Mouse (Mus musculus): ENCODE data around the gene Ern1. TPM values are rescaled to one million over a fixed set of nuclear protein-coding genes. Genes with fewer than 3 reads are reported as not detected.

The Ern1 gene
- polyA plus RNA-seq, 1 experiment: 10.8 TPM

- no peak for TF ChIP-seq GATA1 (IDR thresholded peaks at IDR 0.05; ENCODE audit: low read length)
These were observed 2.4 kb upstream of the Ern1 start for GRCm38 (mm10) chr11:106490057-106490456.

DNA sequence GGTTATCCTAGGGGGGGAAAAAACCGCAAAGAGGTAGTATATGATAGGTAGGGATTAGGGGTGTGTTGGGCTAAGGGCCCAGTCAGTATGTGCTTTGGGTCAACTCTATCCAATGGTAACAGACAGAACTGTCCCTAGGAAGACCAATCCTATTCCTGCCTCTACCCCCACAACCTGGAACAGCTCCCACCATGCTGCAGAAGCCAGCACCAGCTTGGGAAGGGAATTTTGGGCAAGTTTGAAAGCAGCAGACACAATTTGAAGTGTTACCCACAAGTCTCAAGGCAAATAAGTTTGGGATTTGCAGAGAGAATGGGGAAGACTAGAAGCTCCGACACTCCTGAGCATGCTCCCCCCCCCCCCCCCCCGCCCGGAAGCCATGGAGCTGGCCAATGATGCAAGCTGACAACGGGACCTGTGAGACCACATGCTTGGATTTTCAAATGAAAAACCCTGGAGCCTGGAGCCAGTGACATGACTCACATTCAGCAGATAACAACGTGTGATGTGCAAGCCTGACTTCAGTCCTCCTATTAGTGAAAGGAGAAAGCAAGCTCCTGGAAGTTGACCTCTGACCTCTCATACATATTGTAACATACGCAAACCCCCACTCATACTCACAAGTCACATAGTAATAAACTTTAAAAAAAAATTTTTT lies 1.5 kb upstream of the Ern1 start:
- TF ChIP-seq GATA1 (IDR thresholded peaks at IDR 0.05; ENCODE audit: low read length): no peak

- no peak for TF ChIP-seq GATA1 (IDR thresholded peaks at IDR 0.05; ENCODE audit: low read length)
These were observed 492 bp upstream of the Ern1 start for GRCm38 (mm10) chr11:106488126-106488561.

DNA sequence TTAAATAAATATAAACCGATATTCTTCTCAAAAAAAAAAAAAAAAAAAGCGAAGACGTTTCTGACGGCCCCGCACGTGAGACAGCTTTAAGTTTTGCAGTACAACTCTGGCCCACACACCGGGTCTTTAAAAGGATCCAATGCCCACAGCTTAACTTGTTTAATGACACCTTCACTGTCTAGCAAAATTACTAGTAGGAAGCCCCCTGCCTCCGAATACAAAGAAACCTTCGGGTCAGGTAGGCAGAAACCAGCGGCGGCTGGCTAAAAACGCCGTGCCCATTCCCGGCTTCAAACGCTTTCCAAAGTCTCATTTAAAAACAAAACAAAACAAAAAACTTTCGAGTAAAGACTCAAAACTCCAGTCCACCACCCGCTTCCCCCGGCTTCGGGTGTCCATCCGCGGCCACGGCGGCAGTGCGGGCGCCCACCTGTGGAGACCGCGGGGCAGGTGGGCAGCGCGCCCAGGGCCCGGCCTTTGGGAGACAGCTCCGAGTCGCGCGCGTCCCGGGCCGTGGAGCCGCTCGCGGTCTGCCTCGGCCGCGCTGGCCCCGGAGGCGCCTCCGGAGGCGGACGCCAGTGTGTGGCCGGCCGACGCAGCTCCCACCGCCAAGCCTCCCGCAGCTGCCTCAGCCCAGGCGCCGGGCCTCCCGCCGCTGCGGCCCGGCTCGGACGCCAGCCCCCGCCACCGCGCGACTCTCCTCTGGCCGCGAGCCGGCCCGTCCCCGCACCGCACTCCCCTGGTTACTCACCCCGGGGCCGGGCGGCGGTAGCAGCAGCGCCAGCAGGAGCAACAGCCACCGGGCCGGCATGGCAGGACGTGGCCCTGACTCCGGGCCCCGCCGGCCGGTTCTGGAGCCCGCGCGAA lies 553 bp downstream of the Ern1 start:
- TF ChIP-seq GATA1 (IDR thresholded peaks at IDR 0.05; ENCODE audit: low read length): no peak

- no peak for TF ChIP-seq GATA1 (IDR thresholded peaks at IDR 0.05; ENCODE audit: low read length)
These were observed 1.4 kb downstream of the Ern1 start for GRCm38 (mm10) chr11:106486042-106486865.

DNA sequence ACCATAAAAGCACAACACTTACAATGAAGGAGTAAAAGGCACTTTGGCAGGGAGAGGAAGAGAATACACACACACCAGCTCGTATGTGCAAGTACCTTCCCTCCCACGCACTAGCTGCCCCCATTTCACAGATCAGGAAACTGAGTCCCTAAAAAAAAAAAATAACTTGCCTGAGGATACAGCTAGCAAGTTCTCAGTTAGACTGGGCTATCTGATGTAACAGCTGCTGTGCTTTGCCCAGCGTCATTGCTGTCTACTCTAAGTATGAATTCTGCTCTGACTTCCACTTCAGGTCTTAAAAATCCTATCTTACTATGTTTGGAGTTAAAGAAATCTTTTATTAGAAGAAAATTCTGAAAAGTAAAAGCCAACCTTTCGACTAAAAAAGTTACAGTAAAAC lies 2.0 kb downstream of the Ern1 start:
- no peak for TF ChIP-seq GATA1 (IDR thresholded peaks at IDR 0.05; ENCODE audit: low read length)

DNA sequence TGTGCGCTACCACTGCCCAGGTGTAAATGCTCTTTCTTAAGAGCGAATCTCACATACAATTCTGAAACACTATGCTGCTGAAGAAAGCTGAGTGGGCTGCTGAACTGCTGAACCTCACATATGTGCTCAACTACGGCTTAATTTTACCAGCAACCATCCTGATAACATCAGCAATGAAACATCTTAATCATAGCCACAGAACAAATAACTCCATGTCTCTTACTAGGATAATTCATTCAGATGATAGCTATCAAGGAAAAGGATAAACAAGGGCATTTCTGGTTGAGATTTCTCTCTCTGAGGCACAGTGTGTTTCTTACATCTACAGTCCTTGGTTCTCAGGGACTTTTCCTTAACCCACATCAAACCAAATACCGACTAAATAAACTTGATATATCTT lies 2.8 kb downstream of the Ern1 start:
- no peak for TF ChIP-seq GATA1 (IDR thresholded peaks at IDR 0.05; ENCODE audit: low read length)

DNA sequence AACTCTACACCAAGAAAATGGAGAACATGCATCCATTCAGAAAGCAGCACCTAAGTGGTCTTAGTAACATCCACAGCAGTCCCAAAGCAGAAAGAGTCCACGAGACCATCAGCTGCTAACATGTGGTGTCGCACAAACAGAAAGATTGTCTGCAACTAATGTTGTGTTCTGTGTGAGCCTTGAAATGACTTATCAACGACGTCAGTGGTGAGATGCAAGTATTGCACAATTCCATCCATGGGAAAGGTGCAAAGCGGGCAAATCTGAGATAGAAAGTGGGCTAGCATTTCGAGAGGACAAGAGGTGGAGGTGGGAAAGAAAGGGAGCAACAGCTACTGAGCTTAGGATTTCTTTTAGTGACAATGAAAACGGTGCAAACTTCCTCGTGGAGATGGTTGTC lies 4.8 kb downstream of the Ern1 start:
- TF ChIP-seq GATA1 (IDR thresholded peaks at IDR 0.05; ENCODE audit: low read length): no peak

GRCm38 (mm10) chr11:106481651-106482050 lies 6.0 kb downstream of the Ern1 start:
- TF ChIP-seq GATA1 (IDR thresholded peaks at IDR 0.05; ENCODE audit: low read length): peak; percentile 69

GRCm38 (mm10) chr11:106480530-106480885 lies 7.1 kb downstream of the Ern1 start:
- no peak for TF ChIP-seq GATA1 (IDR thresholded peaks at IDR 0.05; ENCODE audit: low read length)

DNA sequence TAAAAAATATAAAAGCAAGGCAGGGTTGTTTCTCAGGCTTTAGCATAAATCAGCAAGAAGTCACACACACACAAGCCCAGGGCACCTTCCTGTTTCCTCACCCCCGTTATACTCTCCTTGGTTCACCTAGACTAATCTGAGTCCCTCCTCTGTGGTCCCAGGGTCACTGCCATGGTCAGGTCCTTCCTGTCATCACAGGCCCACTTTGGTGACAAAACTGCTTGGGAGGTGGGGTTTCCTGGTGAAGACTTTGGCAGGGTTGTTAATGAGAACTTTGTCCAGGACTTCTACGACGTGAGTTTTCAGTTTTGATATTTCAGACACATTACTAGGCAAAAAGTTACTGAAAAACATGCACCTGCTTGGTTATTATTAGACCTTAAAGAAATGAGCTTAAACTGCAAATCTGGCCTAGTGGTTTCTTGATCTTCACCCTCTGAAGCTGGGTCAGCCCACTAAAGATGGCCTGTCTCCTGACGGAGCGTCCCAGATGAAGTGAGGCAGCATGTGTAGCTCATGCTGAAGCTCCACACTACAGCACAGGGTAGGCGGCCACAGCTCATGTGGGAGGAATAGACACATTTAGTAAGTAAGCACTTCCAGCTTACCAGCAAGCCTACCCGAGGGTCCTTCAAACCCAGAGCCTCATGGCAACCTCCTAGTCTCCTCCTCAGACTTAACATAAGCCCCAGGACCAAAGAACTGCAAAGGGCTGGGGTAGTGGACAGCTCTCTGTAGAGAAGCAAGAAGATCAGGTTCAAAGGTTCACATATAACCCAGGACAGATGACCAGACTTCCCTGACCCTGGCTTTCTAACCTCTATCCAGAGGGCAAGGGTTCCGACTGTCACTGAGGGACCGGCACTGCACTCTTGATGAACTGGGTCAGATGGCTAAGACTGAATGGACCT lies 7.8 kb downstream of the Ern1 start:
- TF ChIP-seq GATA1 (IDR thresholded peaks at IDR 0.05; ENCODE audit: low read length): no peak

DNA sequence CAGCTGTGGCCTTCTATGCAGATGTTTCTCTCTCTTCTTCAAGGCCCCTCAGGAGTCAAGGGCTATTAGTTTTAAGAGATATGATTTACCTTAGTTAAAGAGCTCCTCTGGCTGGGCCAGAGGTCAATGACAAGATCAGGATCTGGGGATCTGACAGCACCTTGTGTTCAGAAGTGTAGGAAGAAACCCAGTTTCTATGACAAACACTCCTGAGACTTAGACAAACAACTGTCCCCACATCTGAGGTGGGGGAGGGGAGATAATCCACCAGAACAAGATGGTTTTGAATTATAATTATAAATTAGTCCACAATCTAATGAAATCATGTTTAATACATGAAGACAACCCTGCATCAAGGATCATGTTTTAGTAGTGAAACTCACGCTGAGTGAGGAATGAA lies 8.9 kb downstream of the Ern1 start:
- no peak for TF ChIP-seq GATA1 (IDR thresholded peaks at IDR 0.05; ENCODE audit: low read length)

DNA sequence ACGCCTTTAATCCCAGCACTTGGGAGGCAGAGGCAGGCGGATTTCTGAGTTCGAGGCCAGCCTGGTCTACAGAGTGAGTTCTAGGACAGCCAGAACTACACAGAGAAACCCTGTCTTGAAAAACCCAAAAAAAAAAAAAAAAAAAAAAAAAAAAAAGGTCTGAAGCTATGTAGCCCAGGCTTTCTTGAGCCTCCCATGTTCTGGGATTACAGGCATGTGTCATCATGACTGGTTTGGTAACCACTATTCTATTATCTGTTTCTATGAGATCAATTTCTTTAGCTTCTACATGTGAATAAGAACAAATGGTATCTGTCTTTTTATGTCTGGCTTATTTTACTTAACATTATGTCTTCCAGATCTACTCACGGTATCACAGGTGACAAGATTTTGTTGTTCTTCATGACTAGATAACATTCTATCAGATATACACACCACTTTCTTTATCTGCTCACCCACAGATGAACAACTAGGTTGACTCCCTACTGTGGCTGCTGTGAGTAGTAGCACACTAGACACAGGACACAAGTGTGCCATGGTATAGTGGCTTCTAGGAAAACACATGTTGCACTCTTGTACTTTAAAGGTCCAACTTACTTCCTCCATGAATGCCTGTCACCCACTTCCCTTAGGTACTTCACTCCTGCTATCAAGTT lies 10.0 kb downstream of the Ern1 start:
- TF ChIP-seq GATA1 (IDR thresholded peaks at IDR 0.05; ENCODE audit: low read length): peak; percentile 10

DNA sequence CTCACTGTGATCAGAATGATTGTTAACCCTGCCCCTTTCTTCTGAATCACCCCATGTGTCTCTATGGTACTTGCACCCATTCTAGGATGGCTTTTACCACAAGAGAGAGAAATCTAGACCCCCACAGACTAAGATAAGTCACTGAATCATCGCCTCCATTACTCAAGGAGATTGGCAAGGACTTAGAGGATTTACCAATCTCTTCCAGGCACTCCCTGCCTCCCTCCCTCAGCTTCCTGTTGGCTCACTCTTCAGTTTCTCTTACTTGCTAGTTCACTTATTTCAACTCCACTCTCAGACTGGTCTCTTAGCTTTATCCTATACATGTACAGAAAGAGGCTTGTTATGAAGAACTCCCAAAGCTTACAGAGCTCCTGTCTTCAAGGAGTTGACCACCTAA lies 12.3 kb downstream of the Ern1 start:
- no peak for TF ChIP-seq GATA1 (IDR thresholded peaks at IDR 0.05; ENCODE audit: low read length)

Measured in G1E-ER4 (cell line).